Mouse (Mus musculus): ENCODE data around the gene 1700102P08Rik. TPM values are rescaled to one million over a fixed set of nuclear protein-coding genes. Genes with fewer than 3 reads are reported as not detected.
A peak's percentile ranks its signal among the peaks of the same experiment; 100 is the strongest.

The 1700102P08Rik gene
- polyA plus RNA-seq, 1 experiment from 2014 or later, result 0.78 TPM

GRCm38 (mm10) chr9:108389220-108389619, 3.4 kb upstream of the 1700102P08Rik start:
- ATAC-seq (ENCODE audit: insufficient read depth) (no peak), DNase-seq (no peak)
- TF ChIP-seq CTCF (IDR thresholded peaks at IDR 0.05; ENCODE audit: low read depth), result no peak
- WGBS, result 76% methylated on average over 6 of the region's 6 CpGs
- Histone ChIP-seq H3K4me1 (ENCODE audit: insufficient read depth) (no peaks in the 10 kb centered on the region), H3K4me3 (ENCODE audit: low read depth, low read length) (no peak overlapping the region), H3K27me3 (ENCODE audit: insufficient read depth, low read length) (no peaks in the 10 kb centered on the region), H3K9ac (no peak overlapping the region), H3K9me3 (ENCODE audit: low read depth, low read length) (no peaks in the 10 kb centered on the region), H3K27ac (ENCODE audit: low read depth) (no peak overlapping the region), H3K4me2 (no peak overlapping the region), H3K36me3 (ENCODE audit: insufficient read depth) (peaks cover 86% of the 10 kb centered on the region)

- TF ChIP-seq CTCF (IDR thresholded peaks at IDR 0.05; ENCODE audit: low read depth), result no peak
- Histone ChIP-seq H3K27ac (ENCODE audit: low read depth) (no peak overlapping the region), H3K9ac (no peak overlapping the region), H3K4me2 (no peak overlapping the region), H3K36me3 (ENCODE audit: insufficient read depth) (peaks cover 38% of the 10 kb centered on the region), H3K27me3 (ENCODE audit: insufficient read depth, low read length) (no peaks in the 10 kb centered on the region), H3K9me3 (ENCODE audit: low read depth, low read length) (no peaks in the 10 kb centered on the region), H3K4me1 (ENCODE audit: insufficient read depth) (no peaks in the 10 kb centered on the region), H3K4me3 (ENCODE audit: low read depth, low read length) (no peak overlapping the region)
- DNase-seq (no peak), ATAC-seq (ENCODE audit: insufficient read depth) (no peak)
- WGBS, result 92% methylated on average over 6 of the region's 6 CpGs
These were observed 1.6 kb downstream of the 1700102P08Rik start for GRCm38 (mm10) chr9:108394191-108394590.

- Histone ChIP-seq H3K9me3 (ENCODE audit: low read depth, low read length) (no peaks in the 10 kb centered on the region), H3K9ac (no peak overlapping the region), H3K4me3 (ENCODE audit: low read depth, low read length) (no peak overlapping the region), H3K36me3 (ENCODE audit: insufficient read depth) (peaks cover 28% of the 10 kb centered on the region), H3K27ac (ENCODE audit: low read depth) (no peak overlapping the region), H3K4me1 (ENCODE audit: insufficient read depth) (no peaks in the 10 kb centered on the region), H3K27me3 (ENCODE audit: insufficient read depth, low read length) (no peaks in the 10 kb centered on the region), H3K4me2 (no peak overlapping the region)
- no peak for DNase-seq
- no peak for ATAC-seq (ENCODE audit: insufficient read depth)
- TF ChIP-seq CTCF (IDR thresholded peaks at IDR 0.05; ENCODE audit: low read depth), result no peak
- 91% methylated on average over 1 of the region's 1 CpGs for WGBS
These were observed 2.8 kb downstream of the 1700102P08Rik start for GRCm38 (mm10) chr9:108395427-108395826.

GRCm38 (mm10) chr9:108398324-108398723, 5.7 kb downstream of the 1700102P08Rik start:
- Histone ChIP-seq H3K9me3 (ENCODE audit: low read depth, low read length) (no peaks in the 10 kb centered on the region), H3K4me1 (ENCODE audit: insufficient read depth) (no peaks in the 10 kb centered on the region; the same call in 1 of the 2 replicates), H3K27ac (ENCODE audit: low read depth) (no peak overlapping the region), H3K36me3 (ENCODE audit: insufficient read depth) (peaks cover 2% of the 10 kb centered on the region; the same call in 1 of the 2 replicates), H3K4me2 (no peak overlapping the region), H3K9ac (no peak overlapping the region), H3K4me3 (ENCODE audit: low read depth, low read length) (no peak overlapping the region), H3K27me3 (ENCODE audit: insufficient read depth, low read length) (no peaks in the 10 kb centered on the region)
- no peak for TF ChIP-seq CTCF (IDR thresholded peaks at IDR 0.05; ENCODE audit: low read depth)
- no peak for DNase-seq
- no peak for ATAC-seq (ENCODE audit: insufficient read depth)
- 85% methylated on average over 3 of the region's 3 CpGs for WGBS

- Histone ChIP-seq H3K9ac (no peak overlapping the region), H3K4me1 (ENCODE audit: insufficient read depth) (no peaks in the 10 kb centered on the region; the same call in 1 of the 2 replicates), H3K27ac (ENCODE audit: low read depth) (peak overlapping the region; percentile 40; the same call in 1 of the 2 replicates), H3K4me2 (no peak overlapping the region), H3K27me3 (ENCODE audit: insufficient read depth, low read length) (no peaks in the 10 kb centered on the region), H3K4me3 (ENCODE audit: low read depth, low read length) (no peak overlapping the region), H3K9me3 (ENCODE audit: low read depth, low read length) (no peaks in the 10 kb centered on the region), H3K36me3 (ENCODE audit: insufficient read depth) (no peaks in the 10 kb centered on the region; the same call in 1 of the 2 replicates)
- WGBS, result 69% methylated on average over 7 of the region's 7 CpGs
- DNase-seq, result no peak
- no peak for ATAC-seq (ENCODE audit: insufficient read depth)
- TF ChIP-seq CTCF (IDR thresholded peaks at IDR 0.05; ENCODE audit: low read depth), result no peak
These were observed 8.8 kb downstream of the 1700102P08Rik start for GRCm38 (mm10) chr9:108401186-108401960.

GRCm38 (mm10) chr9:108403081-108403480, 10.5 kb downstream of the 1700102P08Rik start:
- H3K9ac ChIP-seq, result no peak overlapping the region
- H3K27ac ChIP-seq (ENCODE audit: low read depth), result no peak overlapping the region
- no peak for TF ChIP-seq CTCF (IDR thresholded peaks at IDR 0.05; ENCODE audit: low read depth)

GRCm38 (mm10) chr9:108404451-108404850, 11.8 kb downstream of the 1700102P08Rik start:
- no peaks in the 10 kb centered on the region; the same call in 1 of the 2 replicates for H3K4me1 ChIP-seq (ENCODE audit: insufficient read depth)
- H3K4me2 ChIP-seq, result no peak overlapping the region
- no peaks in the 10 kb centered on the region; the same call in 1 of the 2 replicates for H3K36me3 ChIP-seq (ENCODE audit: insufficient read depth)
- DNase-seq (no peak), ATAC-seq (ENCODE audit: insufficient read depth) (no peak)
- no peak overlapping the region for H3K4me3 ChIP-seq (ENCODE audit: low read depth, low read length)
- 72% methylated on average over 8 of the region's 8 CpGs for WGBS
- no peaks in the 10 kb centered on the region for H3K9me3 ChIP-seq (ENCODE audit: low read depth, low read length)
- H3K27ac ChIP-seq (ENCODE audit: low read depth), result no peak overlapping the region
- no peak for TF ChIP-seq CTCF (IDR thresholded peaks at IDR 0.05; ENCODE audit: low read depth)
- no peak overlapping the region for H3K9ac ChIP-seq
- H3K27me3 ChIP-seq (ENCODE audit: insufficient read depth, low read length), result no peaks in the 10 kb centered on the region

More at GRCm38 (mm10) chr9:108403081-108403480, 10.5 kb downstream of the 1700102P08Rik start:
- WGBS, result 68% methylated on average over 4 of the region's 4 CpGs
- H3K27me3 ChIP-seq (ENCODE audit: insufficient read depth, low read length), result no peaks in the 10 kb centered on the region
- no peak overlapping the region for H3K4me3 ChIP-seq (ENCODE audit: low read depth, low read length)
- ATAC-seq (ENCODE audit: insufficient read depth) (no peak), DNase-seq (no peak)
- H3K4me2 ChIP-seq, result no peak overlapping the region
- no peaks in the 10 kb centered on the region; the same call in 1 of the 2 replicates for H3K36me3 ChIP-seq (ENCODE audit: insufficient read depth)
- H3K4me1 ChIP-seq (ENCODE audit: insufficient read depth), result no peaks in the 10 kb centered on the region; the same call in 1 of the 2 replicates
- no peaks in the 10 kb centered on the region for H3K9me3 ChIP-seq (ENCODE audit: low read depth, low read length)
